Mouse (Mus musculus) limb, embryonic 15.5 days (tissue): ENCODE measurements around the gene Ost4. TPM values are rescaled to one million over a fixed set of nuclear protein-coding genes. Genes with fewer than 3 reads are reported as not detected.

ENCODE experiments used
- ATAC-seq: fragments of 200-750 bp; cut with Nextera tagmentation; 2 replicates; pipeline ENCODE4 v1.8.0; 2017; ENCODE audit warnings: low read depth, moderate TSS enrichment; ENCODE audit not compliant: insufficient number of reproducible peaks, low FRiP score, low TSS enrichment
- H3K27ac ChIP-seq: fragments of 300-500 bp; sonication (generic); 2 replicates; pipeline ENCODE4 v1.5.1; 2015; ENCODE audit warnings: moderate library complexity, mild to moderate bottlenecking, inconsistent platforms
- H3K27me3 ChIP-seq: fragments of 300-500 bp; sonication (generic); 2 replicates; pipeline ENCODE4 v1.6.1; 2015; ENCODE audit warnings: inconsistent platforms
- H3K36me3 ChIP-seq: fragments of 300-500 bp; sonication (generic); 2 replicates; pipeline ENCODE4 v1.6.1; 2015; ENCODE audit warnings: inconsistent platforms
- H3K4me1 ChIP-seq: fragments of 300-500 bp; sonication (generic); 2 replicates; pipeline ENCODE4 v1.6.1; 2015; ENCODE audit warnings: inconsistent platforms
- H3K4me2 ChIP-seq: fragments of 300-500 bp; sonication (generic); 2 replicates; pipeline ENCODE4 v1.6.1; 2015; ENCODE audit warnings: mild to moderate bottlenecking, inconsistent platforms
- H3K4me3 ChIP-seq: fragments of 300-500 bp; sonication (generic); 2 replicates; pipeline ENCODE4 v1.5.1; 2015; ENCODE audit warnings: mild to moderate bottlenecking, inconsistent platforms
- H3K9ac ChIP-seq: fragments of 300-500 bp; sonication (generic); 2 replicates; pipeline ENCODE4 v1.6.1; 2015; ENCODE audit warnings: inconsistent platforms
- H3K9me3 ChIP-seq: fragments of 300-500 bp; sonication (generic); 2 replicates; pipeline ENCODE4 v1.6.1; 2016; ENCODE audit warnings: inconsistent platforms
- WGBS: fragments of 180-500 bp; shearing (Covaris S2); methylation state at CpG from one replicate; pipeline ENCODE4 v1.1.7; 2015; 5-methylcytosine and 5-hydroxymethylcytosine counted together
- polyA plus RNA-seq: library from polyadenylated mRNA; unstranded; fragments of >200 nt; fragmentation: Nextera tagmentation; extraction: Ambion mirVana; gene quantifications from 2 replicates; pipeline ENCODE4 v1.2.1, GENCODE M21; 2015

Gene Ost4
- polyA plus RNA-seq, 1 experiment from 2014 or later: 505 TPM

GRCm38 (mm10) chr5:30867712-30868111 lies 39.9 kb downstream of the Ost4 start, which contains the start of gene Tmem214:
Gene Tmem214, plus strand, starts transcription at chr5:30868012.
- no peak for ATAC-seq
- Histone ChIP-seq H3K4me1 (peaks cover 23% of the 10 kb centered on the region), H3K27ac (peak within 1 kb of the TSS; percentile 81), H3K9me3 (no peaks in the 10 kb centered on the region), H3K9ac (no peak within 1 kb of the TSS), H3K36me3 (peaks cover 31% of the 10 kb centered on the region), H3K27me3 (no peaks in the 10 kb centered on the region), H3K4me3 (no peak within 1 kb of the TSS), H3K4me2 (no peak within 1 kb of the TSS)
- 92% methylated on average over 3 of the region's 3 CpGs for WGBS

- no peak for ATAC-seq
- Histone ChIP-seq H3K9ac (no peak overlapping the region), H3K36me3 (peaks cover 23% of the 10 kb centered on the region), H3K27ac (no peak overlapping the region), H3K4me2 (no peak overlapping the region), H3K27me3 (no peaks in the 10 kb centered on the region), H3K4me1 (peaks cover 19% of the 10 kb centered on the region), H3K9me3 (no peaks in the 10 kb centered on the region), H3K4me3 (no peak overlapping the region)
- 86% methylated on average over 3 of the region's 3 CpGs for WGBS
Measured at GRCm38 (mm10) chr5:30866871-30867270, 40.7 kb downstream of the Ost4 start.

GRCm38 (mm10) chr5:30864322-30864721 lies 43.3 kb downstream of the Ost4 start:
- H3K9me3 ChIP-seq: no peaks in the 10 kb centered on the region
- peaks cover 15% of the 10 kb centered on the region for H3K36me3 ChIP-seq
- no peaks in the 10 kb centered on the region for H3K27me3 ChIP-seq
- no peak overlapping the region for H3K27ac ChIP-seq
- peaks cover 3% of the 10 kb centered on the region for H3K4me1 ChIP-seq
- WGBS: 43% methylated on average over 15 of the region's 15 CpGs
- no peak for ATAC-seq
- H3K9ac ChIP-seq: no peak overlapping the region
- no peak overlapping the region for H3K4me2 ChIP-seq
- H3K4me3 ChIP-seq: no peak overlapping the region

- peaks cover under 1% of the 10 kb centered on the region for H3K4me1 ChIP-seq
- H3K27me3 ChIP-seq: no peaks in the 10 kb centered on the region
- H3K9me3 ChIP-seq: no peaks in the 10 kb centered on the region
- H3K9ac ChIP-seq: no peak overlapping the region
- H3K36me3 ChIP-seq: peaks cover 15% of the 10 kb centered on the region
- H3K4me3 ChIP-seq: no peak overlapping the region
- H3K4me2 ChIP-seq: no peak overlapping the region
- no peak; the same call in 1 of the 2 replicates for ATAC-seq
- H3K27ac ChIP-seq: no peak overlapping the region
- WGBS: 50% methylated on average over 4 of the region's 4 CpGs
Measured at GRCm38 (mm10) chr5:30863852-30864251, 43.7 kb downstream of the Ost4 start.

- Histone ChIP-seq H3K27me3 (no peaks in the 10 kb centered on the region), H3K4me3 (no peak overlapping the region), H3K9ac (no peak overlapping the region), H3K4me2 (no peak overlapping the region), H3K4me1 (0 out of 2 replicates have a peak, but pooled peaks cover 5% of the 10 kb centered on the region), H3K9me3 (no peaks in the 10 kb centered on the region), H3K27ac (no peak overlapping the region), H3K36me3 (no peaks in the 10 kb centered on the region)
- 78% methylated on average over 2 of the region's 2 CpGs for WGBS
- ATAC-seq: no peak
Measured at GRCm38 (mm10) chr5:30856124-30856523, 51.5 kb downstream of the Ost4 start.

Other genes with a start within 250 kb of the Ost4 start
- gene Cenpa, start 241.0 kb downstream of the Ost4 start, polyA plus RNA-seq: 213 and 217 TPM in 2 replicates
- 5.4 and 7.6 TPM in 2 replicates for gene Dpysl5, start 196.2 kb downstream of the Ost4 start, polyA plus RNA-seq
- 30.4 and 30.6 TPM in 2 replicates for gene Mapre3, start 93.1 kb downstream of the Ost4 start, polyA plus RNA-seq
- 97.7 and 97.9 TPM in 2 replicates for gene Tmem214, start 39.8 kb downstream of the Ost4 start, polyA plus RNA-seq
- gene Agbl5, start 19.1 kb downstream of the Ost4 start, polyA plus RNA-seq: 16.4 and 21.9 TPM in 2 replicates
- 274 and 287 TPM in 2 replicates for gene Emilin1, start 5.6 kb upstream of the Ost4 start, polyA plus RNA-seq
- 23.6 and 28.1 TPM in 2 replicates for gene Khk, start 13.6 kb upstream of the Ost4 start, polyA plus RNA-seq
- gene Cgref1, start 37.8 kb upstream of the Ost4 start, polyA plus RNA-seq: 21.0 and 31.7 TPM in 2 replicates
- gene Preb, start 52.6 kb upstream of the Ost4 start, polyA plus RNA-seq: 128 and 137 TPM in 2 replicates
- gene Tcf23, start 60.9 kb upstream of the Ost4 start, polyA plus RNA-seq: 0.04 and 0.06 TPM in 2 replicates
- 179 and 184 TPM in 2 replicates for gene Atraid, start 140.5 kb upstream of the Ost4 start, polyA plus RNA-seq
- 10.9 and 14.6 TPM in 2 replicates for gene Slc5a6, start 141.1 kb upstream of the Ost4 start, polyA plus RNA-seq
- 25.1 and 26.3 TPM in 2 replicates for gene Cad, start 147.0 kb upstream of the Ost4 start, polyA plus RNA-seq
- not detected in 2 replicates for gene Dnajc5g, start 198.5 kb upstream of the Ost4 start, polyA plus RNA-seq
- gene Slc30a3, start 200.4 kb upstream of the Ost4 start, polyA plus RNA-seq: 0.50 and 0.66 TPM in 2 replicates
- 7.6 and 21.7 TPM in 2 replicates for gene Trim54, start 208.9 kb upstream of the Ost4 start, polyA plus RNA-seq
- not detected in 2 replicates for gene Ucn, start 231.0 kb upstream of the Ost4 start, polyA plus RNA-seq
- 64.0 and 70.5 TPM in 2 replicates for gene Mpv17, start 246.5 kb upstream of the Ost4 start, polyA plus RNA-seq